1 mouse cellular context compared by ENCODE assay signal in genomic region chr17:45503301-45503973, GRCm38 (mm10).
A peak's percentile ranks its signal among the peaks of the same experiment; 100 is the strongest.
TF ChIP-seq lines count a peak whose summit lies in the region.

No protein-coding gene starts in this region.

TF ChIP-seq in MEL, 35 proteins besides CTCF, POLR2A, EP300 and RAD21:
- TF ChIP-seq ZKSCAN1 (IDR thresholded peaks at IDR 0.05; ENCODE audit: low read depth, low read length) (no peak), RCOR1 (IDR thresholded peaks at IDR 0.05; ENCODE audit: low read depth, low read length) (peak; percentile 69), KAT2A (conservative IDR thresholded peaks at IDR 0.05; ENCODE audit: low read depth, low read length) (no peak; the same call in 1 of the 2 replicates), ZNF384 (IDR thresholded peaks at IDR 0.05; ENCODE audit: low read depth, low read length) (no peak), GABPA (IDR thresholded peaks at IDR 0.05; ENCODE audit: low read depth, low read length) (no peak), ZMIZ1 (IDR thresholded peaks at IDR 0.05; ENCODE audit: low read depth, low read length) (no peak; the same call in 1 of the 2 replicates), TBP (IDR thresholded peaks at IDR 0.05; ENCODE audit: low read depth, low read length) (peak; percentile 45), MEF2A (IDR thresholded peaks at IDR 0.05; ENCODE audit: extremely low read depth, insufficient replicate concordance, low read depth, low read length, poor library complexity, severe bottlenecking) (0 out of 2 replicates have a peak, but pooled peaks have one; percentile 33), USF2 (IDR thresholded peaks at IDR 0.05; ENCODE audit: borderline replicate concordance in 1 of 2, insufficient read depth in 1 of 2, low read depth in 1 of 2, low read length in 2 of 2) (no peak), MXI1 (IDR thresholded peaks at IDR 0.05; ENCODE audit: low read depth, low read length) (peak; percentile 82), UBTF (IDR thresholded peaks at IDR 0.05; ENCODE audit: borderline replicate concordance, insufficient read depth, low read depth, low read length) (no peak), CHD2 (IDR thresholded peaks at IDR 0.05; ENCODE audit: low read length) (no peak), MAFK (IDR thresholded peaks at IDR 0.05; ENCODE audit: borderline replicate concordance, low read depth, low read length) (no peak), SMC3 (IDR thresholded peaks at IDR 0.05; ENCODE audit: low read depth, low read length) (no peak), E2F4 (IDR thresholded peaks at IDR 0.05; ENCODE audit: borderline replicate concordance, low read depth, low read length) (no peak), NELFE (IDR thresholded peaks at IDR 0.05; ENCODE audit: low read depth, low read length) (peak; percentile 59), MAZ (IDR thresholded peaks at IDR 0.05; ENCODE audit: low read depth, low read length) (no peak), ZC3H11A (IDR thresholded peaks at IDR 0.05; ENCODE audit: low read depth, low read length) (no peak), HCFC1 (IDR thresholded peaks at IDR 0.05; ENCODE audit: low read depth, low read length) (peak; percentile 77), MAX (IDR thresholded peaks at IDR 0.05; ENCODE audit: low read length) (peak; percentile 87), ETS1 (IDR thresholded peaks at IDR 0.05; ENCODE audit: low read depth, low read length) (peak; percentile 66; the same call in 1 of the 2 replicates), TCF12 (IDR thresholded peaks at IDR 0.05; ENCODE audit: low read depth, low read length) (peak; percentile 82), JUND (IDR thresholded peaks at IDR 0.05; ENCODE audit: low read depth, low read length) (no peak; the same call in 1 of the 2 replicates), SIN3A (IDR thresholded peaks at IDR 0.05; ENCODE audit: low read length) (peak; percentile 85), TAL1 (IDR thresholded peaks at IDR 0.05; ENCODE audit: low read length) (peak; percentile 91), POLR2AphosphoS2 (IDR thresholded peaks at IDR 0.05; ENCODE audit: low read length) (no peak), USF1 (IDR thresholded peaks at IDR 0.05; ENCODE audit: low read depth, low read length) (peak; percentile 4; the same call in 1 of the 2 replicates), NRF1 (IDR thresholded peaks at IDR 0.05; ENCODE audit: insufficient read depth, low read depth, low read length, poor library complexity, severe bottlenecking) (no peak), POLR2AphosphoS5 (IDR thresholded peaks at IDR 0.05; ENCODE audit: borderline replicate concordance, low read depth, low read length) (no peak), MYB (IDR thresholded peaks at IDR 0.05; ENCODE audit: low read depth, low read length) (peak; percentile 50; the same call in 1 of the 2 replicates), BHLHE40 (IDR thresholded peaks at IDR 0.05; ENCODE audit: borderline replicate concordance, low read depth, low read length) (0 out of 2 replicates have a peak, but pooled peaks have one; percentile 29), CHD1 (IDR thresholded peaks at IDR 0.05; ENCODE audit: low read depth, low read length) (no peak), GATA1 (IDR thresholded peaks at IDR 0.05; ENCODE audit: low read depth, low read length) (peak; percentile 82), ELF1 (IDR thresholded peaks at IDR 0.05; ENCODE audit: low read depth, low read length) (peak; percentile 68; the same call in 1 of the 2 replicates), MYC (IDR thresholded peaks at IDR 0.05; ENCODE audit: low read depth, low read length) (peak; percentile 93)
